Mouse (Mus musculus) kidney, adult 8-10 months (tissue): Measurements from ENCODE around the gene Anxa3.

Experiments
- DNase-seq, 2 experiments: peaks; one replicate each; pipeline ENCODE4 v3.0.0; 2022

Gene Anxa3

DNA sequence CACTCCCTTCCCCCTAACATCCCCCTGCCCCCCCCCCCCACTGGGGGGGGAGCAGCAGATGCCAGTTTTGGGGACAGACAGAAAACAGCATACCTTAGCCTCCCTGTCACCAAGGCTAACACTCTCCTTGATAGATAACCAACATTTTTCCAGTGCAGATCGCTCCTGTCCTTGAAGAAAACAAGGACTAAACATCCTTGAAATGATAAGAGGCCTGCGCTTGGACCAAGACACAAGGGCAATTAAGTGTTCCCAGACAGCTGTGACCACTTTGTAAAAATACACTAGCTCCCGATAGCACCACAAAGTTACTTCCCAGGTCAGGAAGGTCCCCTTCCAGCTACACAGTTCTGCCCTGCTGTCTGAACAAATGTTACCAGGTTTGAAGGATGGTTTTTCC is 55.2 kb downstream of the Anxa3 start:
- DNase-seq: no peak

DNA sequence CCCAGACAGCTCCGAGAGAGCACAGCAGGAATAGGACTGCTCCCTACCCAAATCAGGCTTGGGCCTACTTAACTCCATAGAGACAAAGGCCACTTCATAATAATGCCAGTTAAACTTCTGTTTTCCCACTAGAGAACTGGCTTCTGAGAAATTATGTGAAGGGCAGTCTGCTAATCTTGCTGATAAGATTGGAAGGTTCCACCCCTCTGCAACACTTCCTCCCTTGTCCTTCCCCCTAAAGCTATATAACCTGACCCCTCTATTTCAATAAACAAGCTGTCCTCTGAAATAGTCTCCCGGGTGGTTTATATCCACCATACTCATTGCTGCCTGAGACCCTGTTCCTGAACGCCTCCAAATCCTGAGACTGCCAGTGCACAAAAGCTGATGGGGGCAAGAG is 56.1 kb downstream of the Anxa3 start:
- no peak for DNase-seq

DNA sequence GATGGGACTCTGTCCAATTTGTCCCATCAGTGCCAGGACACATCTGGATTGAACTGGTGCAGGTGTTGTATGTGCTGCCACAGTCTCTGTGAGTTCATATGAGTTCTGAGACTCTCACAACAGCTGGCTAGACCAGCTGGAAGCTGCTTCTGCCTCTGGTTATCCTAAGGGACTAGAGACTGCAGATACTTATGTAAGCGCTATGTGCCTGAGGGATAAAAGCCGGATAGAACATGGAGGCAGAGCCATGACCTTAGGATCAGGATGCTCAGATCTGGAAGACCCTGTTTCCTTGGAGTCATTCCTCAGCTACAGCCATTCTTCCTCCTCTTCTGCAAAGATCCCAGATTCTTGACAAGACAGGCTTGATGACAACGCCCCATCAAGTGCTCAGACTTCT is 60.3 kb downstream of the Anxa3 start:
- peak in 1 of 2 experiments; percentile 2 for DNase-seq

DNA sequence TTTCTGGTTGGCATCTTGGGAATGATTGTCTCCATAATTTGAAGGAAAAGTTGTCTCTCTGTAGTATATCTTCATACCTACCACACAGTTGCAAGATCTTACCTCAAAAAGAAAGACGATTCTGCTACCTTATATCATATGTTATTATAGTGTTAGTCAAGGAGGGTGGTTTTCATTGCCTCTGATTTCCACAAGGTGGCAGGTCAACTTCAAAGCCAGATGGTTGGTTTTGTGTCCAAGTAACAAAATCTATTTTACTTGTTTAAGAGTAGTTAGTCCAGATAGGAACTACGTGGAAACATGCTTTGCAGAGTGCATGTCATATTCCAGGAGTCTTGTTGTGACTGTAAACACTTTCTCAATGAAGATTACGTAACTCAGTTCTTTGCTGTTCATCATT is 61.2 kb downstream of the Anxa3 start:
- DNase-seq: peak in 1 of 2 experiments; percentile 19

DNA sequence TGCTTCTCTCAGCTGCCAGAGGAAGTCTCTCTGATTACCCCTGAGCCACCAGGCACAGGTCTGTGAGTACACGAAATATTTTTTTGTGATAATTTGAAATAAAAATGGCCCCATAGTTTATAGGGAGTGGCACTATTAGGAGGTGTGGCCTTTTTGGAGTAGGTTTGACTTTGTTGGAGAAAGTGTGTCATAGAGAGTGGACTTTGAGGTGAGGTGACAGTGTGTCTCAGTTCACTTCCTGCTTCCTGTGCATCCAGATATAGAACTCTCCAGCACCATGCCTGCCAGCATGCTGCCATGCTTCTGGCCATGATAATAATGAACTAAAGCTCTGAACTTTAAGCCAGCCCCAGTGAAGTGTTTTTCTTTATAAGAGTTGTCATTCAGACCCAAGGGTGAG is 66.8 kb downstream of the Anxa3 start:
- no peak for DNase-seq

DNA sequence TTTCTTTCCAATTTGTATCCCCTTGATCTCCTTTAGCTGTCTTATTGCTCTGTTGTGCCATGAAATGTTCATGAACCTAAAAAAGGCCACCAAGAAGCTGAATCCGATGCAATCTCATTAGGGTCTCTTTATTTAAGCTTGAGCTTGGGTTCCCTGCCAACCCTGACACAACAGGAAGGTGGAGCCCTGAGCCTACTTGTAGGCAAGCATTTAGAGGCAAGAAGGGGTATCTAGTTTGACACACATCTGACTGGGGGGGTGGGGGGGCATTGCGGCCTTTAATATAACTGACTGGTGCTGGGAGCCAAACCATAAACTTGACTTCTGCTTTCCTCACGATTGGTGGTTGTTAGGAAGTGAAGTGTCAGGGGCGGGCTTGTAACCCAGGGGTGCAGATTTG is 74.0 kb downstream of the Anxa3 start:
- no peak for DNase-seq

DNA sequence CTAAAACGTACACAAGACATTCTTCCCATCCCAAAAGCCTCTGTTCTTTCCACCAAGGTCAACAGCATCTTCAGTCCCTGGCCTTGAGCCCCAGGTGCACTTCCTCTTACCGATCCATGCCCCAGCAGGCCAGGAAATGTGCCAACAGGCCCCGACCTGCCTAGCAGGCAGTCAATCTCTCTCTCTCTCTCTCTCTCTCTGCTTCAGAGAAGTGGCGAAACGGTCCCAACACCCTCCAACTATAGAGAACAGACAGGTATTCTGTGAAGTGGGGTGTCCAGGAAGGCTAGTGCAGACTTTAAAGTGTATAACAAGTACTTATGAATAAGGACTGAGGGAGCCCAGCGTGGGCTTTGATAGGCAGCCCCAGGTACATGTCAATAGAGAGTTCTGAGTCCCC is 75.8 kb downstream of the Anxa3 start:
- DNase-seq: no peak

DNA sequence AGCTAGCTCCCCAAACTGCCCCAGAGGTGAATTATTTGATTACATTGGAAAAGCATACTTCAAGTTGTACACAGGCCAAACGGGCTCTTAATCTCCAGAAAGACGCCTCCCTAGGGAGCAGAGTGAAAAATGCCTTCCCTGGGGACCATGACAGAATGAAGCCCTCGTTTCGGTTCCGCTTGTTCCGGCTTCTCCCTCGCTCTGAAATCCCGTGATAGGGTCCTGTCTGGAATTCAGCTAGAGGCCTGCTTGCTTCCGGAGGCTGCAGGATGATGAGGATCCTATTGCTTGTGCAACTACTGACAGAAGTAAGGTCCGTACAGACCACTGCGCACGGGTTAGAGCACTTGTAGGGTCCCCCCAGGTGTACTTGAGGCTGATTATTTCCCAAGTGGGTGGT is 77.9 kb downstream of the Anxa3 start:
- peak in 1 of 2 experiments; percentile 18 for DNase-seq

DNA sequence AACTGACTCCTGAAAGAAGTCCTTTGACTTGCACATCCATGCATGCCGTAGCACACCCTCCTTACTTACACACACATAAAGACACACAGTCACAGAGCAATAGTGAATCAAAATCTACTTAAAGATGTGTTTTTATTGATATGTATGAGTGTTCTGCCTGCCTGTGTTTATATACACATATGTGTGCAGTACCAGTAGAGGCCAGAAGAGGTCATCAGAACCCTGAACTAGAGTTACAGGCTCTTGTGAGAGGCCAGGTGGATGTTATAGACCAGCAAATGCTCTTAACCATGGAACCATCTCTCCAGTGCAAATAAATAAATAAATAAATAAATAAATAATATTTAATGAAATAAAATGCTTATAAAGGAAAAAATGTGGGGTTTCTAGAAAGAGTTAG is 85.0 kb downstream of the Anxa3 start:
- DNase-seq: peak in 1 of 2 experiments; percentile 36

DNA sequence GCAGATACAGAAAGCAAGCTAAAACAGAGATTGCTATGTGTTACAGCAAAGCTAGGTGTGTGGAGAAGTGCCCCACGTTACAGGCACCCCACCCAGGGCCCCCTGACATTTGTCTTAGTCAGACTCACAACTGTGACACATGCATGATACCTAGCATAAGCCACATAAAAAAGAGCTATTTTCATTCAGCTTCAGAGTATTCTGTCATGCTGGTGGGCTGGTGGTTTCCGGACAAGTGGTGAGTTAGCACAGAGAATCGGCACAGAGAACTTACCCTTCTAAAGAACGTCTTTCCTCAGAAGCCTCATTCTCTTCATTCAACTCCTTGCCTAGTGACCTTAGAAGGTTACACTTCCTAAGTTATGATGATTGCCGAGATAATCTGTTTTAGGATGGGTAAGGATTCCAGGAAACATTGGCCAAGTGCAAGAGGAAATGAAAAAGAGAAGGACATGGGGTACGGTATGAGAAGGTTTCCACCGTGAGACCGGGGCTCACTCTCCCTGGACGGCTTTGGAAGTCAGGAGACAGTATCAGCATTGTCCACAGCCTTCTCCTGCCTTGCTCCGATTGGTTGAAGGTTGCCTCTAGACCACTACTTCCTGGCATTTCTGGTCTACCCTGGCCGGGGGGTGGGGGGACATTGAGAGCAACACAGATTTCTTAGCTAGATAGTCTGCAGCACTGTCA is 85.9 kb downstream of the Anxa3 start:
- DNase-seq: no peak

DNA sequence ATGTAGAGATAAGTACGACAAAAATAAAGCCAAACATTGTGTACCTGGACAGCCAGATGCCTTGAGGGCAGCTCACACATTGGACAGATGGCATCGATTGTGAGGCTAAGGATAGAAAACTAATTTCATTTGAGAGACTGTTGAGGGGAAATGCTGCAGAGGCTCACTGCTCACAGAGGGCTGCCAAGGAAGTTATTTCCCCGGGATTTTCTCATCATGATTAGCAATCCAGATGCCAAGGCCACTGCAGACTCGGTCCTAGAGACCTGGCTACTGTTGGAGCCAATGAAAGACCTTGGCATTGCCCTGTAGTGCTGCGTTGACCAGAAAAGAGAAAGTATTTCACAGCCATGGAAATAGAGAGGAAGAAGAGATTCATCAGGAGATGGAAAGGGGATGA is 87.1 kb downstream of the Anxa3 start:
- DNase-seq: no peak

DNA sequence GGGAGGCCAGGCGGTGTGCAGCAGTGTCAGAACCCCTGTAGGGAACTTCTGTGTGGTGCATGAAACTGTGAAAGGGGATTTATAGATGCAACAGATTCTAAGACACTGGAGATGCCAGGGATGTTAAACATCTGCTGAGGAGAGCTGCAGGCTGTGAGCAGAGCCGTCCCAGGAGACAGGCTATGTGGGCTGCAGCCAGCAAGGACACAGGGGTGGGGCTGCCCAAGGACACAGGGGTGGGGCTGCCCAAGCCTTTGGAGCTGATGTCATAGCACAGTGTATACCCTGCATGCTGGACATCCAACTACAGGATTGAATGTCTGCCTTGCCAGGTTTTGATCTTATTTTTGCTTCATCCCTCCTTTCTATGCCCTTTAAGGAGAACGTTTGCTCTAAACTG is 88.0 kb downstream of the Anxa3 start:
- no peak for DNase-seq

DNA sequence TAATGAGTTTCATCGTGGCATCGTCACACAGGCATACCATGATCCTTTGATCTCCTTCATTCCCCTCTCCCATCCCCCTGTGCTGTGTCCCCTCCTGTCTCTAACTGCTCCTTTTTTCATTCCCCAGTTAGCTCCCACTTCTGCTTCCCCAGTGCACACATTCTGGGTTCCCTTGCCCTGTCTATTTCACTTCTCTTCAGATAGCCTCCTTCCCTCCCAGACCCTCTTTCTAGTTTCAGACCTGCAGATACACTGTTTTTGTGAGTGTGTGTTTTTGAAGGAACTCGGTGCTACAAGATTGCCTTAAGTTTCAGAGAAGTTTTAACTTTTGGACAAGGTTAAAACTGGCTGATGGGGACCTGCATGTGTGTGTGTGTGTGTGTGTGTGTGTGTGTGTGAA is 88.5 kb downstream of the Anxa3 start:
- DNase-seq: no peak

DNA sequence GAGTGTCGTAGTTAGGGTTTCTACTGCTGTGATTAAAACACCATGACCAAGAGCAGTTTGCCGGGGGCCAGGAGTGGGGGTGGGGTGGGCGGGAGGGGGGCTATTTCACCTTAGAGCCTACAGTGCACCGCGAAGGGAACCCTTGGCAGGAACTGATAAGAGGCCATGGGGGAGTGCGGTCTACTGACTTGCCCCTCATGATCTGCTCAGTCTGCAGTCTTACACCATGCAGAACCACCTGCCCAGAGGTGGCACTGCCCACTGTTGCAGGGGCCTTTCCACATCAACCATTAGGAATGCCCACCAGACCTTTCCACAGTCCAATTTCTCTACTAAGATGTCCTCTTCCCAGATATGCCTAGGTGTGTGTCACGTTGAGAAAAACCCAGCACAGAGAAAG is 92.1 kb downstream of the Anxa3 start:
- DNase-seq: no peak

DNA sequence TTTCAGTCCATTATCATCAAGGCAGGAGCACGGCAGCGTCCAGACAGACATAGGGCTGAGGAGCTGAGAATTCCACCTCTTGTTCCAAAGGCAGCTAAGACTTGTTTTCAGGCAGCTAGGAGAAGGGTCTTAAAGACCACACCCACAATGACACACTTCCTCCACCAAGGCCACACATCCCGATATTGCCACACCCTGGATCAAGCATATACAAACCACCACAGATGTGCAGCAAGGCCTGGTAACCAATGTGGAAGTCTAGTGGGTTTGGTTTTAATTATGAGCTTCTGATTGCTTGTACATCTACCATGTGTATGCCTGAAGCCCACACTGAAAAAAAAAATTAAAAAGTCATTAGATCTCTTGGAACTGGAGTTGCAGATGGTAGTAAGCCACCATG is 95.3 kb downstream of the Anxa3 start:
- DNase-seq: no peak

DNA sequence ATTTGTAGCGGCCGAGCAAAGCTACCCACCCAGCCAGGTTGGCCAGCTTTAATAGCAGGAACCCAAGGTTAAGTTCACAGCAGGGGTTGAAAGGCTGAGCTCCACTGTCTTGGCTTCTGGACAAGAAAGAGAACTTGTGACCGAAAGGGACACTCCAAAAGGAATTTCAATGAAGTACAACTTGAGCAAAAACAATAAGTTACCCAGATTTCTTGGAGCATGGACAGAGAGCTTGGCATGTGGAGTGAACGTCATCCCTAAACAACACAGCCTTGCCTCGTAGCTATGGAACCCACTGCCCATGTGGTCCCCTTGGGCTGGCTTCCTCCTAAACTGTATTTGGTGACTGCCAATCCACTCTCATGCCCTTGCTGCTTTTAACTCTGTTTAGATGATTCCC is 97.2 kb downstream of the Anxa3 start:
- peak; percentile 25 to 36 for DNase-seq
